Mouse (Mus musculus) forebrain, embryonic 16.5 days (tissue): ENCODE measurements around the gene Wbp2. TPM values are rescaled to one million over a fixed set of nuclear protein-coding genes. Genes with fewer than 3 reads are reported as not detected.

Source experiments
- ATAC-seq: fragments of 200-750 bp; cut with Nextera tagmentation; 2 replicates; pipeline ENCODE4 v1.8.0; 2017; ENCODE audit warnings: mild to moderate bottlenecking, moderate library complexity
- H3K27ac ChIP-seq: fragments of 300-500 bp; sonication (generic); 2 replicates; pipeline ENCODE4 v1.5.1; 2014; ENCODE audit warnings: low read length, control low read depth
- H3K27me3 ChIP-seq: fragments of 300-500 bp; sonication (generic); replicated peaks from 2 replicates; pipeline ENCODE4 v1.6.1; 2014; ENCODE audit warnings: low read length; ENCODE audit not compliant: control insufficient read depth, insufficient read depth
- H3K36me3 ChIP-seq: fragments of 300-500 bp; sonication (generic); 2 replicates; pipeline ENCODE4 v1.6.1; 2014; ENCODE audit not compliant: control insufficient read depth, insufficient read depth
- H3K4me1 ChIP-seq: fragments of 300-500 bp; sonication (generic); replicated peaks from 2 replicates; pipeline ENCODE4 v1.6.1; 2014; ENCODE audit warnings: low read length; ENCODE audit not compliant: control insufficient read depth, insufficient read depth
- H3K4me2 ChIP-seq: fragments of 300-500 bp; sonication (generic); 2 replicates; pipeline ENCODE4 v1.6.1; 2014; ENCODE audit warnings: mild to moderate bottlenecking, low read length, control low read depth
- H3K4me3 ChIP-seq: fragments of 300-500 bp; sonication (generic); replicated peaks from 2 replicates; pipeline ENCODE4 v1.5.1; 2014; ENCODE audit warnings: mild to moderate bottlenecking, low read length, control low read depth
- H3K9ac ChIP-seq: fragments of 300-500 bp; sonication (generic); replicated peaks from 2 replicates; pipeline ENCODE4 v1.6.1; 2014; ENCODE audit warnings: low read depth, low read length, control low read depth
- H3K9me3 ChIP-seq: fragments of 300-500 bp; sonication (generic); 2 replicates; pipeline ENCODE4 v1.6.1; 2016; ENCODE audit warnings: low read length; ENCODE audit not compliant: control insufficient read depth
- WGBS: fragments of 180-500 bp; shearing (Covaris S2); extraction: QIAGEN DNeasy Blood & Tissue Kit; methylation state at CpG from one replicate; pipeline ENCODE4 v1.1.7; 2014; 5-methylcytosine and 5-hydroxymethylcytosine counted together
- polyA plus RNA-seq: library from polyadenylated mRNA; unstranded; fragments of >200 nt; fragmentation: Nextera tagmentation; extraction: Ambion mirVana; gene quantifications from 2 replicates; pipeline ENCODE4 v1.2.1, GENCODE M21; 2015

The Wbp2 gene
- polyA plus RNA-seq, 1 experiment from 2014 or later, result 162 TPM

DNA sequence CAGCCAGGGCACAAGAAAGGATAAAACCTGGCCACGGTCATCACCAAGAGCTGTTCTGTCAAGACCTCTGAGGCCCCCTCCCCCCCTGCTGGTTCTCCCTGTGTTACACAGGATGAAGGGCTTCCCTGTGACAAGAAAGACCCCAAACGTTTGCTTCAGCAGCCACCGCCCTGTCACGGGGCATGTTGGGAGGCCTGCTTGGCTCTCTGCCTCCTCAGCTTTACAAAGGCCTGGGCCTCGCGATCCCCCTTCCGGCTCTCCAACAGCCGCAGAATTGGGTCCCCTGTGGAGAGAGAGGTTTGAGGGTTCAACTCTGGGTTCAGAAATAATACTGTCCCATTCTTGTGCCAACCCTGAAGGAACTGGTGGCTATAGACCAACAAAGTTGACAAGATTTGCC is 24.3 kb downstream of the Wbp2 start:
- Histone ChIP-seq H3K27ac (no peak overlapping the region; the same call in 1 of the 2 replicates), H3K36me3 (peaks cover 18% of the 10 kb centered on the region), H3K9me3 (no peaks in the 10 kb centered on the region), H3K9ac (no peak overlapping the region), H3K4me3 (no peak overlapping the region), H3K27me3 (no peaks in the 10 kb centered on the region), H3K4me1 (no peaks in the 10 kb centered on the region; the same call in 1 of the 2 replicates), H3K4me2 (no peak overlapping the region)
- ATAC-seq, result no peak
- WGBS, result 38% methylated on average over 8 of the region's 8 CpGs

DNA sequence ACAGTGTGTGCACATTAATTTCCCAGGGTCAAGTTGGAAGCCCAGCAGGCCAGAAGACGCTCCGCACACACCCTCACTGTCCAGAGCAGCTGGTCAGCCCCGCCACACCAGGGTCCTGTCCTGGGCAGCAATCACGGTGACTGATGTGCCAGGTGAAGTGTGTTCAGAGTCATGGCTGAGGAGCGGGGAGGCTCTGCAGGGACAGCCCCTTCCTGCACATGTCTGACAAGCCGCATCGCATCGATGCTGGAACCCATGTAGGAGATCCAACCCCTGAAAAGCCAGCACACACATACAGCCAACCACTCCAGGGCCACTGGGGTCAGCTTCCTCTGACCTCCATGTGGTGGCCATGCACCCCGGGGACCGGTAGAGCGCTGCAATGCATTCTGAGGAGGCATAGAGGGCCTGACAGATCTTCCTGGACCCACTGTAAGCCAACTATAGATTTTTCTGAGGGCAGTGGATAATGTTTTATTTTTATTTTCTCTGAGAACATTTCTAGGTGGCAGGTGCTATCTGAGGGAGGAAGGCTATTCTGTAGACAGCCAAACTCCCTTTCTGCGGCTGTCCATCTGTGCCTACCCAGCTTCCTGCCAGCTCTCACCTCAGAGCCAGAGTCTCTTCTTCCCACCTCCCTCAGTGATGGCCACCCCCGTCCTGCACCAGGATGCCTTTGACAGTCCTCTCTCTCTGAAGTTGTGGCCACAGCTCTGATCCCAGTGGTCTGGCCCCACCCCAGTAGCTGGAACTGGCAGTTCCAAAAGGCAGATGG is 25.0 kb downstream of the Wbp2 start:
- no peak for ATAC-seq
- H3K27me3 ChIP-seq, result no peaks in the 10 kb centered on the region
- no peak overlapping the region for H3K27ac ChIP-seq
- H3K9me3 ChIP-seq, result no peaks in the 10 kb centered on the region
- 91% methylated on average over 13 of the region's 13 CpGs for WGBS
- no peaks in the 10 kb centered on the region; the same call in 1 of the 2 replicates for H3K4me1 ChIP-seq
- no peak overlapping the region for H3K4me2 ChIP-seq
- H3K4me3 ChIP-seq, result no peak overlapping the region
- H3K36me3 ChIP-seq, result peaks cover 24% of the 10 kb centered on the region
- no peak overlapping the region for H3K9ac ChIP-seq

DNA sequence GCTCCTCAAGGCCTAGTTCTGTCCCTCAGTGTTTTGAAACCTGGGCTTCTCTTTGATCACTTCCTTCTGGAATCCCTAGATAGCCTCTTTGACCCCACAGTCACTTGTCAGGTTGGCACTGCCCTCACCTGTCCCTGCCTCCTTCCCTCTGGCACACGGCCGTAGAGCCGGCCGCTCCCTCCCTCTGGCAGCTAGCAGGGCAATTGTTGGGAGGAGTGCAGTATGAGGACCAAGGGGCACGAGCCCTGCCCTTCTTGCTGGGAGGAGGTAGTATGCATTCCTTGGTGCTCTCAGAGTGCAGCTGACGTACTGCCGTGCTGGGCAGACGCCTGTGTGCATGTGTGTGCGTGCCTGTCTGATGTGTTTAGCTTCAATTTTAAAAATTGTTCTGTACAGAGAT is 26.2 kb downstream of the Wbp2 start:
- Histone ChIP-seq H3K27ac (no peak overlapping the region), H3K4me1 (no peaks in the 10 kb centered on the region; the same call in 1 of the 2 replicates), H3K4me2 (no peak overlapping the region), H3K4me3 (no peak overlapping the region), H3K27me3 (no peaks in the 10 kb centered on the region), H3K9me3 (no peaks in the 10 kb centered on the region), H3K9ac (no peak overlapping the region), H3K36me3 (peaks cover 24% of the 10 kb centered on the region)
- no peak for ATAC-seq
- 89% methylated on average over 9 of the region's 9 CpGs for WGBS

DNA sequence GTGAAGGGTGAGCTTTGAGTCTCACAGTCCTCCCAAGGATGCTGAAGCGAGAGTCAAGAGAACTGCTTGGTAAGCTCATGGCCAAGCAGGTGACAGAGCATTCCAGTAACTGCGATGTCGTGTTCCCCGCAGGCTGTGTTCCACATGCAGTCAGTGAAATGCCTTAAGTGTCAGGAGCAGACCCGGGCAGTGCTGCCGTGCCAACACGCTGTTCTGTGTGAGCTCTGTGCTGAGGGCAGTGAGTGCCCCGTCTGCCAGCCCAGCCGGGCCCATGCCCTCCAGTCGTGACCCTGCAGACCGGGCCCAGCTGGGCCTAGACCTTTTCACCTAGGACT is 27.1 kb downstream of the Wbp2 start:
- no peak overlapping the region for H3K4me2 ChIP-seq
- H3K9me3 ChIP-seq, result no peaks in the 10 kb centered on the region
- no peak overlapping the region for H3K4me3 ChIP-seq
- 97% methylated on average over 11 of the region's 11 CpGs for WGBS
- ATAC-seq, result no peak
- no peaks in the 10 kb centered on the region for H3K27me3 ChIP-seq
- H3K9ac ChIP-seq, result no peak overlapping the region
- H3K36me3 ChIP-seq, result peaks cover 31% of the 10 kb centered on the region
- no peak overlapping the region for H3K27ac ChIP-seq
- no peaks in the 10 kb centered on the region; the same call in 1 of the 2 replicates for H3K4me1 ChIP-seq

DNA sequence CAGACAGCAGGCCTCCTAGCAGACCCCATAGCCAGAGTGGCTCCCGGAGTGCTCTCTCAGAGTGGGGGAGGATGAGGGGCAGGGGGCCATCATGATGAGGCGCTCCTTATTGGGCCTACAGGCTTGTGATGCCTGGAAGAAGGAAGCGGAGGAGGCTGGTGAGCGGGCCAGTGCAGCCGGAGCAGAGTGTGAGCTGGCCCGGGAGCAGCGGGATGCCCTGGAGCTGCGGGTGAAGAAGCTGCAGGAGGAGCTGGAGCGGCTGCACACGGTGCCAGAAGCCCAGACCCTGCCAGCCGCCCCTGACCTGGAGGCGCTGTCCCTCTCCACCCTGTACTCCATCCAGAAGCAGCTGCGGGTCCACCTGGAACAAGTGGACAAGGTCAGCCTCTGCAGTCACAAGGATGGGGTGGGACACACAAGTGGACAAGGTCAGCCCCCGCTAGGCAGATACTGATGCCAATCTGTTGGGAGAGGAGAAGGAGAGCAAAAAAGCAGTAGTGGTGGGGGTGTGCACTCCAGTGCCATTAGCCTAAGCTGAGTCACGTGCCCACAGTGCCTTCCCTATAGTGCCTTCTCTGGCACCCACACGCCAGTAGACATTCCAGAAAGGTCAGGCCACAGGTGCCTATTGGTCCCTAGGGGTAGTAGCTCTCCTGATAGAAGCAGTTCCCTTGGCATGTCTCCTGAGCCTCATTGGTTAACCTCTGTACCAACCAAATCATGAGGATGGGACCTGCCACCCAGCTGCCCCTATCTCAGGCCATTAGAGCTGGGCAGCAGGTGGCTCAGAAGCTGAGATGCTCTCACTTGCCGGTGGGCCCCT is 27.7 kb downstream of the Wbp2 start:
- H3K9me3 ChIP-seq, result no peaks in the 10 kb centered on the region
- H3K9ac ChIP-seq, result no peak overlapping the region
- H3K27ac ChIP-seq, result no peak overlapping the region
- H3K36me3 ChIP-seq, result peaks cover 32% of the 10 kb centered on the region
- no peak overlapping the region for H3K4me2 ChIP-seq
- H3K4me3 ChIP-seq, result no peak overlapping the region
- no peaks in the 10 kb centered on the region for H3K27me3 ChIP-seq
- no peak for ATAC-seq
- H3K4me1 ChIP-seq, result no peaks in the 10 kb centered on the region; the same call in 1 of the 2 replicates
- WGBS, result 90% methylated on average over 17 of the region's 17 CpGs

DNA sequence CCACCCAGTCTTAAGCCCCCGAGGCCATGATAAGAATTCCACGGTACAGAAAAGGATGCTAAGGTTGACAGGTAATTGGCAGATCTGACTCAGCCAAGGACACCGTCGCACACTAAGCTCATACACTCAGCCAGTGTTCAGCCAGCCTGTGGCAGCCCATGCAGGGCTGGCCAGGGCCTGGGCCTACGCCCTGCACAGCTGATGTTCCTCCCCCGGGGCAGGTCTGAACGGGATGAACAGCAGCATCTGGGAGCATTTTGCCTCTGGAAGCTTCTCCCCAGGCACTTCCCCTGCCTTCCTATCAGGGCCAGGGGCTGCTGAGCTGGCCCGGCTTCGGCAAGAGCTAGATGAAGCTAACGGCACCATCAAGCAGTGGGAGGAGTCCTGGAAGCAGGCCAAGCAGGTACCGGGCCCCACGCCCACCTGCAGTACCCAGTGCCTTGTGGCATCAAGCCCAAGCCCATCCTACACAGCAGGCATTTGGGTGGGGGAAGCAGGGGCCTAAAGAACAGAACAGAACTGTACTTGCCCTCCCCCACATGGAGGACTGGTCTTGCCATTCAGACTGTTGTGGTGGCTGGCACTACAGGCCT is 28.7 kb downstream of the Wbp2 start:
- Histone ChIP-seq H3K4me2 (no peak overlapping the region), H3K4me1 (no peaks in the 10 kb centered on the region), H3K36me3 (peaks cover 38% of the 10 kb centered on the region), H3K4me3 (no peak overlapping the region), H3K9ac (no peak overlapping the region), H3K27me3 (no peaks in the 10 kb centered on the region), H3K27ac (no peak overlapping the region), H3K9me3 (no peaks in the 10 kb centered on the region)
- WGBS, result 69% methylated on average over 12 of the region's 12 CpGs
- no peak for ATAC-seq

DNA sequence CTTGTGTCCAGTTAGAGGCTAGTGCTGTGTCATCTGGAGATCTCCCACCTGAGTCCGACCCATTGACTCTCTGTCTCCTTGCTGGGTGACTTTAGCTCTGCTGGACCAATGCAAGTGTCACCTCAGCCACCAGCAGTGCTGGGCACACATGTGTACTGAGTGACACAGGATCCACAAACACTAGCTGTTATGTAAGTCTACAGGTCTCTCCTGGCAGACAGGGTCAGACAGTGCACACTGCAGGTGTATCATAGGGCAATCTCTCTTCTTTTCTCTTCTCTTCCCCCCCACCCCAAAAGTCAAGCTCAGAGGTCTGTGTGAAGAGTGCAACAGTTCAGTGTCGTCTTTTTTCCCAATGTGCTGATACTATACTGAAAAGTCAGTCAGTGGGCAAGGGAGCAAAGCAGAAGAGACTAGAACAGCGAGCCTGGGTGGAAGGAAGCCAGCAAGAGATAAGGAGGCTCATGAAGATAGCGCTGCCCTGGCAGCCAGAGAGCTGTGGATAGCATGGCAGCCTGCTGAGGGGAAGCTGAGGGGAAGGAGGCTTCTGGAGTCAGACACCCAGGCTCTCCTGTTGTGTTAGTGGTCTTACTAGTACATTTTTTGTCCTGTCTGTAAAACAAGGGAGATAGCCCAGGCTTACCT is 29.4 kb downstream of the Wbp2 start:
- Histone ChIP-seq H3K4me1 (no peaks in the 10 kb centered on the region), H3K36me3 (peaks cover 38% of the 10 kb centered on the region), H3K4me3 (no peak overlapping the region), H3K27ac (no peak overlapping the region), H3K9ac (no peak overlapping the region), H3K27me3 (no peaks in the 10 kb centered on the region), H3K9me3 (no peaks in the 10 kb centered on the region), H3K4me2 (no peak overlapping the region)
- 88% methylated on average over 4 of the region's 4 CpGs for WGBS
- no peak for ATAC-seq

DNA sequence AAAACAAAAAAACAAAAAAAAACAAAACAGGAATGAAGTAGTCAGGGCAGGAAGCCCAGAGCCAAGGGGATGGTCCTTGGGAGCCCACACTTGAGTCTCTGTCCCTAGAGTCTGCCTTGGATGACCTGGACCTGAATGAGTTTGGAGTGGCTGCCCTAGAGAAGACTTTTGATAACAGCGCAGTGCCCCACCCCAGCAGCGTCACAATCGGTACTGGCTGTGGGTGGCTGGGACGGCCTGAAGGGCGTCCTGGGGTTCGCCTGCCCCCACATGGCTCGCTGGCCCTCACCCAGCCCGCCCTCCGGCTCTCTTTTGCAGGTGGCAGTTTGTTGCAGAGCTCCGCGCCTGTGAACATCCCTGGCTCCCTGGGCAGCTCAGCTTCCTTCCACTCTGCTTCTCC is 30.9 kb downstream of the Wbp2 start:
- Histone ChIP-seq H3K9ac (no peak overlapping the region), H3K27me3 (no peaks in the 10 kb centered on the region), H3K9me3 (no peaks in the 10 kb centered on the region), H3K27ac (no peak overlapping the region), H3K4me3 (no peak overlapping the region), H3K36me3 (peaks cover 38% of the 10 kb centered on the region), H3K4me2 (no peak overlapping the region), H3K4me1 (no peaks in the 10 kb centered on the region)
- WGBS, result 94% methylated on average over 11 of the region's 11 CpGs
- ATAC-seq, result no peak
